Comparison of ENCODE assay signal across 8 mouse cellular contexts in the genomic region with DNA sequence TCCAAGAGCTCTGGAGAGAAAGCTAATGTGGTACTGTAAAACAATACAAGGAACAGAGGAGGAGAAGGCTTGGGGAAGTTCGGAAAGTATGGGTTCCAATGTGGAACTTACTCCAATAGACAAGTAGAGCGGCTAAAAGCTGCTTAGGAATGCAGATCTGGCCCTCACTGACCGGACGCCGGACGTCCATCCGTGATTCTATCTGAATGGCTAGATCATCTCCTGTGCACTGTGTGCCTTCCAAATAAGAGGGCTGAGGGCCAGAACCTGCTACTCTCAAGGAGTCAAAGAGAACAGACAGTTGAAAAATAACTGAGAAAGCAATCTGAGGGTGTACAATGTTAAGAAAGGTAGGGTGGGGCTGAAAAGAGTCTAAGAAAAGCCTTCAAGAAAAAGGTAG. TPM values are rescaled to one million over a fixed set of nuclear protein-coding genes. Genes with fewer than 3 reads are reported as not detected.
DNase-seq lines count a peak whose midpoint lies in the region; ATAC-seq lines count a peak whose summit lies in the region.

No protein-coding gene starts in this region.

- no peaks in the 10 kb centered on the region for H3K36me3 ChIP-seq in heart, embryonic 13.5 days
- H3K36me3 ChIP-seq in limb, embryonic 15.5 days = no peaks in the 10 kb centered on the region

- H3K4me3 ChIP-seq in heart, embryonic 13.5 days = peak overlapping the region; percentile 82
- H3K4me3 ChIP-seq in limb, embryonic 15.5 days = peak overlapping the region; percentile 80; the same call in 1 of the 2 replicates

- peak overlapping the region; percentile 88 for H3K4me2 ChIP-seq in heart, embryonic 13.5 days
- H3K4me2 ChIP-seq in limb, embryonic 15.5 days = peak overlapping the region; percentile 78

- no peaks in the 10 kb centered on the region for H3K9me3 ChIP-seq in heart, embryonic 13.5 days
- H3K9me3 ChIP-seq in limb, embryonic 15.5 days = no peaks in the 10 kb centered on the region

- H3K27me3 ChIP-seq in heart, embryonic 13.5 days (replicated peaks) = no peaks in the 10 kb centered on the region
- H3K27me3 ChIP-seq in limb, embryonic 15.5 days = no peaks in the 10 kb centered on the region

- H3K27ac ChIP-seq in heart, embryonic 13.5 days (replicated peaks) = peak overlapping the region; percentile 84
- H3K27ac ChIP-seq in limb, embryonic 15.5 days = peak overlapping the region; percentile 88

- peaks cover 31% of the 10 kb centered on the region for H3K4me1 ChIP-seq in heart, embryonic 13.5 days
- H3K4me1 ChIP-seq in limb, embryonic 15.5 days = peaks cover 21% of the 10 kb centered on the region; the same call in 1 of the 2 replicates

- 67% methylated on average over 7 of the region's 7 CpGs for WGBS in heart, embryonic 13.5 days
- WGBS in limb, embryonic 15.5 days = 86% methylated on average over 7 of the region's 7 CpGs

- ATAC-seq in heart, embryonic 13.5 days (ENCODE audit: extremely low read depth, insufficient number of reproducible peaks, low FRiP score, low TSS enrichment) = no peak
- ATAC-seq in limb, embryonic 15.5 days (ENCODE audit: insufficient number of reproducible peaks, low FRiP score, low TSS enrichment, low read depth) = no peak

- H3K9ac ChIP-seq in heart, embryonic 13.5 days = peak overlapping the region; percentile 84
- no peak overlapping the region for H3K9ac ChIP-seq in limb, embryonic 15.5 days

- peak; percentile 20 for DNase-seq in gastrocnemius, postnatal 25 days
- no peak for DNase-seq in gastrocnemius, postnatal 10 days
- DNase-seq in cerebellum, adult 8-10 months = peak; percentile 38
- no peak for DNase-seq in yolk sac, embryonic 10.5 days (ENCODE audit: low spot score)
- no peak for DNase-seq in frontal cortex, postnatal 25 days (ENCODE audit: low spot score in 2 of 2)
- no peak for DNase-seq in spleen, postnatal 4 days (ENCODE audit: low spot score in 2 of 2)

RNA-seq across cellular contexts. Expression of a gene that starts 1.5 kb away (rescaled TPM):
- 10 to 100 TPM in 1 of 2 experiments, 1 to 10 TPM in 1; 9.1 to 11.5 TPM for total RNA-seq in gastrocnemius, postnatal 25 days (2021)
- 10 to 100 TPM; 12.3 to 15.0 TPM for total RNA-seq in gastrocnemius, postnatal 10 days (2021)
- 9.2 TPM in 2 replicates for polyA plus RNA-seq in heart, embryonic 13.5 days (2015; fragmentation: Nextera tagmentation; extraction: Ambion mirVana)
- 13.1 and 15.5 TPM in 2 replicates for polyA plus RNA-seq in limb, embryonic 15.5 days (2015; fragmentation: Nextera tagmentation; extraction: Ambion mirVana)

Comparison
In these comparisons a context has a peak if more than half of its experiments do, and no peak if none do; other contexts are left out.
1. DNase-seq: peak in gastrocnemius, postnatal 25 days (single experiment) and cerebellum, adult 8-10 months (single experiment); none in gastrocnemius, postnatal 10 days (single experiment), yolk sac, embryonic 10.5 days (single experiment), frontal cortex, postnatal 25 days (0 of 2) and spleen, postnatal 4 days (0 of 2).